Mouse (Mus musculus): ENCODE results near the gene Irgc1.

DNA sequence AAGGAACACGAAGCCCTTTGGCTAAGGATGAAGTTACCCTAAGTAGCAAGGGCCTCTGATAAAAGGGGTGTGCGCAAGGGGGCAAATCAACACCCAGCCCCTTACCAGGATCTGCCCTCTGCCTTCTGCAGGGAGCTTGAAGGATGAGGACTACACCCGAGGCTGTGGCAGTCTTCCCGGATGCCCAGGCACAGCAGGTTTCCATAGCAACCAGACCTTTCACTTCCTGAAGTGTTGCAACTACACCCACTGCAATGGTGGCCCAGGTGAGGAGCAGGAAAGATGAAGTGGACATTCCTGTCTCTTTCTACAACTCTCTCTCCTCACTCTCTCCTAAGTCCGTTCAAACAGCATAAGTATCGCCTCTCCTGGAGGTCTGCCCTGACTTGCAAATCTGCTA lies 20.3 kb upstream of the Irgc1 start:
- TF ChIP-seq HCFC1 (IDR thresholded peaks at IDR 0.05; ENCODE audit: borderline replicate concordance, insufficient read depth, low read length) = no peak
- TF ChIP-seq MAFK (IDR thresholded peaks at IDR 0.05; ENCODE audit: insufficient read depth, low read depth, low read length) = no peak
- TF ChIP-seq ZNF384 (IDR thresholded peaks at IDR 0.05; ENCODE audit: low read depth, low read length) = no peak
- no peak for TF ChIP-seq CHD2 (IDR thresholded peaks at IDR 0.05; ENCODE audit: low read depth, low read length)

Data from ES-E14 (cell line).